Mouse (Mus musculus) cerebellum, adult 11-12 months (tissue): ENCODE results near the gene Macrod1.

ENCODE experiments used
- DNase-seq: peaks from one replicate; pipeline ENCODE4 v3.0.0; 2022

Macrod1 gene

DNA sequence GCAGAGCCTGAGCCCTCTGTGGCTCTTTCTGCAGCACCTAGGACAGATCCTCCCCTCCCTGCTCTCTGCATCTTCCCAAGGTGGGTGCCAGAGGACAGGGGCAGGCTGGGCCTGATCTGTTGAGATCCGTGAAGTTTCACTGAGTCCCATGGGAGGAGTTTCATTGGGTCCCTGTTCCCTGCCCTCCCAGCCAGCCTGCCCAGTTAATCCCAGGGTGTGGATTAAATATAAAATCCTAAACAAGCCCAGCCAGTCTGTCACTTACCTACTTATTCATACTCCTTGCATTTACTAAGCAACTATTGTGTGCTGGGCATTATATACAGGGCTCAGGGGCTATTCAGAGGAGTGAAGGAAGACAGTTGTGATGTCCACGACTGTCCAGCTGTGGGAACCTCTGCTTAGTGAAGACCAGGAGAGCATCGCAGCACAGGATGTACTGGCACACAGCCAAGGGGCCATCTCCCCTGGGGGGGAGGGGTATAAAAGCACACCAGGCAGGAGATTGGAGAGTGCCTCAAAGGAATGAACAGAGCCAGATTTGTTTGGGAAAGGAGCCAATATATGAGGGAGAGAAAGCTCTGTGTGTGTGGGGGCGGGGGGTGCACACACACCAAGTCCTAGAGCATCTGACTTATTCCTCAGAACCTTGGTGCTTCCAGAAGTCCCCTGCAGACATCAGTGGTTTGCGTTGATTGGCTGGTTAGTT lies 85.8 kb downstream of the Macrod1 start:
- DNase-seq: no peak

DNA sequence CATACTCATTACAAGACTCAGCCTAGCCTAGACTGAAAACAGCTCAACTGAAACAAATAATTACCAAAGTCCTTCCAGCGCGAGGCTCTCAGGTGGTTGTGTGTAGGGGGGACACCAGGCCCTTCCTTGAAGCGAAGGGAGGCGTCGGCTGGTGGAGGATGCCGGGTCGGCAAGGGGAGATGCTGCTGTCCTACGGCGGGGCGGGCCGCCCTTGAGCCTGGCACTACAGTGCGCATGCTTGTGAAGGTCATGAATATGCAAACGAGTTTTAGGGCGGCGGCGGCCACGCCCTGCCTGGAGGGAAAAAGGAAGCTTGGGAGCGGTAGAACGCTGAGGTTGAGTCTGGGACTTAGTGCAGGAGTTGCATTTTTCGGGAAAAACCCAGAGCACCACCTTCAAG lies 87.2 kb downstream of the Macrod1 start:
- no peak for DNase-seq

DNA sequence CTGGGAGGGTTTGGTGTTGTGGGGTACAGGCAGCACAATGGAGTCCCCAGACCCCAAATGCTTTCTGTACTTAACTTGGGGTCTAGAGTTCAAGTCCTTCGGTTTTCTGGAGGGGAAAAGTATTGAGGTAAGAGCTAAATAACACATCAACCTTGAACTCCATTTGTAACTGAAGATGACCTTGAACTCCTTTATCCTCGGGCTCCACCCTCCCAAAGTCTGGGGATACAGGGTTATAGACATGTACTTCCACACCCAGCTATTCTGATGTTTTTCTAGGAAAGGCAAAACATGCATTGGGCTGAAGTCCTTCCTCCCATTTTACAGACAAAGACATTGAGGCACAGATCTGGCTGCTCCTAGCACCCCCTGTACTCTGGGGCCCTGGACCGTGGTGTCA lies 87.8 kb downstream of the Macrod1 start:
- no peak for DNase-seq

DNA sequence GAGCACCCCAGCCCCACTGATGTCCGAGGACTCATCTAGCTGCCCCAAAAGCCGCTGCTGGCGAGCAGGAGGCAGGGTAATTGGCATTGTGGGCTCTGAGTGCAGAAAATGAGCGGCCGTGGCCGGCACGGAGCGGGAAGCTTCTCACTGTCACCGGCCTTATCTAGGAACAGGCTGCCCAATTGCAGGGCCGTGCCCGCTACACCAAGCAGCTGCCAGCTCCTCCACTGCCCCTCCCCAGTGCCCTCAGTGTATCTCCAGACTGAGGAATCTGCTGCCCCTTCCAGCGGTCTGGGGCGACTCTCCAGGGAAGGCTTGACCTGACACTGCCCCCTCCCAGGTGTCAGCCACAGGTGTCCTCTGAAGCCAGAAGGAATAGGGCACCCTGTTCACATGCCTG lies 89.8 kb downstream of the Macrod1 start:
- DNase-seq: no peak

DNA sequence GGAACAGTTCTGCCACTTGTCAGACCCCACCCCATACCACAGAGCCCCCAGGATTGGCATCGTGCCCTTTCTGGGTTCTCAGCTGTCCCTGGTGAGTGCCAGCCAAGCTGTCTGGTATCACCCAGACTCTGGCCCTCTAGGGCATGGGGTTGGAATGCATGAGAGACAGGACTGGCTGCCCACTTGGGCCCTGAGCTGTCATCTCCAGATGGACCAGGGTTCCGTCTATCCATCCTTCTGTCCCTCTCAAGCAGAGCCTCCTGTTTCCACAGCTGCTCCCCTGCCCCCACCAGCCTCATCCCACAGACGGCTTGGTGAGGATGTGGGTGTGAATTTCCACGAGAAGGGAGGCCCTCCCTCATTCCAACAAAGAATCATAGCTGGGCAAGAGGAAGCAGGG lies 91.5 kb downstream of the Macrod1 start:
- DNase-seq: no peak

DNA sequence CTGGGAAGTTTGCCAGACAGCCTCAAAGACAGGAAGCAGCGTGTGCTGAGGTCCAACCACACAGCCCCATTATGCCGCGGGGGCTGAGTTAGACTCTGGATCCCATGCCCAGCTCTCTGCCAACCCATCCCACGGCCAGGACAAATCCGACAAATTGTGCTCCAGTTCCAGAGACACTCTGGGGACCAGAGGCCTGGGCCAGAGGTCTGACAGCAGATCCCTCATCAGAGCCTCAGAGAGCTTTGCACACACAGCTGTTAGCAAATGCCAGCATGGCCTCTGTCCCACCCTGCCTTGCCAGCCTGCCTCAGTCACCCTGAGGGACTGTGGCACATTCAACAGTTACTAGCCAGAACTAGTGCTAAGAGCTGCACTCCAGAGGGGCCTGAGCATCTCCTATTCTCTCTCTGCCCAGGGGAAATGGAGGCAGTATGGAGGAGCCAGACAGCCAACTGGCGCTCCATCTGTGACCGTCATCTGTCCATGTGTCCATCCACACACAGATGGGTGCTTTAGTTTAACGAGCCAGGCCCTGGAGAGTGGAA lies 92.0 kb downstream of the Macrod1 start:
- no peak for DNase-seq

DNA sequence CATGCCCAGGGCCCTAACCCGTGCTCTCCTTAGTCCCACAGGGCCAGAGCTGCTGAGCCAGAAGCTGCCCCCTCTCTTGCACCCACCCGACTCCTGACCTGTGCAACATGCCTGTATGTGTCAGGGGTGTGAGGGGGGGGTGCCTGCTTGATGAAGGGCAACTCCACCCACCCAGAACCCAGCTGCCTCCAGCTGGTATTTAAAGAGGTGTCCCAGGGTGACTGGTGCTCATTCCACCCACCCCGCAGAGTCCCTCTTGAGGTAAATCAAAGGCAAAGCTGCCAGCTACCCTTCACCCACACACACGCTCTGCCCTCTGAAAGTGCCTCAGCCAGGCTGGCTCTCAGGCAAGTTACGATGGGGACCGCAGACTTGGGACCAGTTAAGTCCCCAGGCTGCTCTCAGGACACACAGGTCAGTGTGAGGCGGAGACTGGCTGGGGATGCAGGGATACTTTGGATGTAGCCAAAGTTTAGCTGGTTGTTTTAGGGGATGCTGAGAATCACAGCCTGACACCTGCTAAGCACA lies 92.6 kb downstream of the Macrod1 start:
- DNase-seq: no peak

DNA sequence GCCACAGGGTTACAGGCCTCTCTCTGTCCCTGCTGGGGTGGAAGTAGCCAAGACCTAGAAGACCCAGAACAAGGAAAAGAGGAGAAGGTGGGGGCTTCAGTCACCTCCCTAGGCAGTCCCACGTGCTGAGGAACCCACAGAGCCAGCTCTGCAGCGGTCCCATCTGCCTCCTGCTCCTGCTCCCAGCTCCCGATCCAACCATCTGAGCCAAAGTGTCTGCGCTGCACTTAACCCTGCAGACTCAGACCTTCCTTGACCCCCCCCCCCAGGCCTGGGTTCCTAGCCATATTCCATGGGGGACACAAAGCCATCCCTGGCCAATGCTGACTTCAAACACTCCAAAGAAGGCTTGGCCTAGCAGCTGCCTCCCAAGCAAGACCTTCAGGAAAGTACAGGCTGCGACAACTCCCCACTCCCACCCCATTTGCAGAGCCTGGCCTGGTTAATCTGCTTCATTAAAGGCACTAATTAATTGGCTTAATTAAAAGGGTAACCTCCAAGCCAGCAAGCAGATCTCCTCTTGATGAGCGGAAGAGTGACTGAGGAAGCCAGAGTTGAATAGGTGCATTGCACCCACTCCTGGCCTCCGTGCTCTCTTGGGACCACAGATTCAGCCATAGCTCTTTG lies 94.8 kb downstream of the Macrod1 start:
- no peak for DNase-seq

DNA sequence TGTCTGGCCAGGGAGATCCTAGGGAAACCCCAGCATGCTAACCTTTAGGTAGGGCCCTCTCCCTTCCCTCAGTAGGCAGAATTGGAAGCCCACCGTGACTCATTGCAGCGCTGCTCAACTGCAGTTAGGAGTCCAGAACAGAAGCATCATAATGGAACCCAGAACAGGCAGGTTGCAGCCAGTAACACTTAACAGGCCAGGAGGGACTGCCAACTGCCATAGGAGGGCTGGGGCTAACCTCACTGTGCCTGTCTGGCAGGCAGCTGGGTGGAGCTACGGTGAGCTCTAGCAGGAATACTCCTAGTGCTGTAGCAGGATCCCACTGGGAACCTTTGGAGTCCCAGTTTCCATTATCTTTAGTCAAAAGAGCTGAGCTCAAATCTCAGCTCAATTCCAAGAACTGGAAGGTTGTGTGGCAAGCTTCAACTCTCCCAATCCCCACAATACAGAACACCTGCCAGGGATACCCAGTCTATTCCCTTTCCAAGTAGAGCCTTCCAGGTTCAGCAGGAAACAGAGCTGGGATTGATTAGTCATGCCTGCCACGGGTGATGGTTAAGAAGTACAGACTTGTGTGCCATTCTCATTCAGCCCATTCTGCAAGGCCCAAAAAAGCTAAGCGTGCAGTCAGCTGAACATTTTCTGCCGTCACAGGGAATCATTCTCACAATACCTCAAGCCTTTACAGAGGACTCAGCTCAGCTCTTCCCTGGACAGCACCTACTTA lies 95.5 kb downstream of the Macrod1 start:
- DNase-seq: no peak

DNA sequence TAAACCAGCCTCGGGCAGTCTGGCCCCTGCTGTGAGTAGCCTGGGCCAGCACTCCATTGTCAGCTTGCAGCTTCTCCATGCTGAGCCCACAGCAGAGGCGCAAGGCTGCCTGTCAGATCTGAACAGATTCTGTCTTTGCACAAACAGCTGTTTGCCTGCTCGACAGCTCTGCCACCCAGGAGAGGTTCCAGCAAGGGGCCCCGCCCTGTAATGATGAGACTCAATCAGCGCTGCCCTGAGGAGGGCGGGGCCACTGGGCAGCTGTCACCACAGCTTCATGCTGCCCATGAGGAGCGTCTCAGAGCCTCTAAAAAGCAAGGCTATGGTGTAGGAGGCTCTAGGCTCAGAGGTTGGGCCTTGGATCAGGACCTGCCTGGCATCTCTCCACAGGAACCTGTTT lies 96.6 kb downstream of the Macrod1 start:
- DNase-seq: no peak

DNA sequence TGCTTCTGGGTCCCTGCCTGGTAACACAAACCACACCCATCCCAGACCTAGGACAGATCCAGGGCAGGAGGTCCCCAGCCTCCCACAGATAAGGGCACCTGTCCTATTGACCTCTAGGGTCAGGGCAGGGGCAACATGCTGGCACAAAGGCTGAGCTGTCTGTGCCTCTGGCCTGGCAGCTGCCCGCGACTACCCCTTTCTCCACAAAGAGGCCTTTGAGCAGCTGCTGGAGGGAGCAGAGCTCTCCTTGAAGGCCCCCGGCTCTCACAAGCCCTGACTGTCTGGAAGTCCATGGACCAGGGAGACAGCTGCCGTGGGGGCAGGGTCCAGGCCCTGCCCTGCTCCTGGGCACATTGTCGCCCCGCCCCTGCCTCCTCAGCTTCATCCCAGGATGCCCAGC lies 98.6 kb downstream of the Macrod1 start:
- no peak for DNase-seq

DNA sequence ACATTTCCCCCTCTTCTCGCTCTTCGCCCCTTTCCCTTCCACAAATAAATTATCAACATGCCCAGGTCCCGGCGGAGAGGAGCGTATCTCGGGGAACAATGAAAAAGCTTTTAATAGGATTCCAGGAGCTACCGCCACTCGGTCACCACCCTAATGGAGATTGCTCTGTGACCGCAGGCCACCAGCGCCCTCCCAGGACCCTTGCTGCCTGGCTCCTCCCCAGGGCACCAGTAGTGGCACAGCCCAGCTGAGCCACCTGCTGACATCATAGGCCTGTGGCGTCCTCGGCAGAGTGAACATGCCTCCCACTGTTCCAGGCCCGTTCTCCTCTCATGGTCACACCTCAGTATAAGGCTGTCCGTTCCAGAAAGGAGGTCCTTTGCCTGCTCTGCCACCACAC lies 101.1 kb downstream of the Macrod1 start:
- DNase-seq: no peak

DNA sequence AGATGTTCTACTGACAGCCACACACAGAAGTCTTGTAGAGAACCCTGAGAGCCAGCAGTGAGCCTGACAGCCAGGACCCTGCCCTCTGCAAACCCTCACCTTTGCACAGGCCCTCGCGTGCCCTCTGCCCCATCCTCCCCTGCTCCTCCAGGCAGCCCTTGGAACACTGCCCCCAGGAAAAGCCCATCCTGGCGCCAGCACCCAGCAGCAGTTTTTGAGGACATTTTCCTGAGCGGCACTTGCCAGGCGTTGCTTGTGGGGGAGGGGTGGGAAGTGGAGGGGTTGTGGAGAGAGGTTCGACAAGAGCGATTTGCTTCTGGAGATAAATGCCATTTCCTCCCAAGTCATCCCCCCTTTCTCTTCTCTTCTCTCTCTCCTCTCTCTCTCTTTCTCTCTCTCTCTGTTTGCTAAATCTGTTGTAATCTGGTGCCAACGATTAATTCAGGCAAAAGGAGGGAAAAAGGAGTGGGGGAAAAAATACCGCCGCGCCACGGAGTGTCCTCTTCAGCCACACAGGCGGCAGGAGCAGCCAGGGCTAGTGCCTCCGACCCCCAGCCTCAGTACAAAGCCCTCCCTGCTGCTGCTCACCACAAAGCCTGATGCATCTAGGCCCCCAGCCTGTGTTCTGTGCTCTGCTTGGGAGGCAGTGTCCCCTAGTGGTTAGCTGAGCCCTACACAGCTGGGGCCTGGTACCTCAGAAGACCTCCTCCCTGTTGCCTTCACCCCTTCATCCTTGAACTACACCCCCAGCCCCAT lies 103.7 kb downstream of the Macrod1 start:
- DNase-seq: no peak

DNA sequence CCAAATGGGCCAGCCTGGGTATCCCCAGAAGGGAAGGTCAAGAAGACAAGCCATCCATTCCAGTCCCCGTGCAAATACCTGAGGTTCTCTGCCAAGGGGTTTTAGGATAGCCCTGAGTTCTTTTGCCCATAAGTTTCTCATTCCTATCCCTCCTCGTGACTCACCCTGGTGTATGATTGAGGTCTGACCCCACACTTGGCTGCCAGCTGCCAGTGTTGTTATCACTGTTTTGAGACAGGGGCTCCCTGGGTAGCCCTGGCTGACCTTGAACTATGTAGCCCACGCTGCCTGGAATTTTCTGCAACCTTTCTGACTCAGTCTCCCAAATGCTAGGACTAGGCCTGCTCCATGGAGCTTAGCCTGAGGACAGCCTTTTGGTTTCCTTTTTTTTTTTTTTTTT lies 104.5 kb downstream of the Macrod1 start:
- no peak for DNase-seq

DNA sequence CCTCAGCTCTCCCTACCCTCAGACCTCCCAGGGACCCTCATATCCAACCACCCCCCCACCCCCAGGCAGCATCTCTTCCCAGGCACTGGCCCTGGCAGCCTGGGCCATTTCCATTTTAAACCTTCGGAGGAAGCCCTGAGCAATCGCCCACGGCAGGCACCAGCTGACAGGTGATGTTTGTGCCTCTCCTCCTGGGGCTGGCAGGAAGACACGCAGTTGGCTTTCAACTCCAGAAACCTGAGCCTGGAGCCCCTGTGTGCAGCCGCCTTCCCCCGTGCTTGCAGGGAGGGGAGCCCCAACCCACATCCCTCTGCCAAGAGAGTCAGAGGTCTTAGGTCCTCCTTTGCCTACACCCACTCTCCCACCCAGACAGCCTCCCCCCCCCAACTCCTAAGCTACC lies 107.6 kb downstream of the Macrod1 start:
- DNase-seq: peak; percentile 70

DNA sequence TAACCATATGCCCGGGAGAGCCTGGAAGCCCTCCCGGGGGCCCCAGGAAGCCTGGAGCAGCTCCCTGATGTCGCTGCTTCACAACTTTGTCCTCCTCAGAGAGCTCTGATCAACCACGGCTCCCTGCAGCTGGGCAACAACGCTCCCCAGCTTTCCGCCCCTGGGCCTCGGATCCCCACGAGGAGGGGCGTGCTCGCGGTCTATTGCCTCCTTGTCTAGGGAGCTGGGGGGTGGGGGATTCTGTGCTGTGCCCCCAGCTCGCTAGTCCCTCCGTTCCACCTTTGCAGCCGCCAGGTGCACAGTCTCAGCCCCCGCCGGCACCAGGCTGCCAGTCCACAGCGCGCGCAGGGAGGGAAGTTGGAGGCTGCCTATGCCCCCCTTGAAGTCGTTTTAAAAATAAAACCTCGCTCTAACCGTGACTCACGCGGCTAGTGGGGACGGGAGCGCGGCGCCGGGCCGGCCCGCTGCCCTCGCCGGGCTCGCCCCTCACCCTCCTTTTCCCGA lies 108.3 kb downstream of the Macrod1 start:
- DNase-seq: peak; percentile 63

DNA sequence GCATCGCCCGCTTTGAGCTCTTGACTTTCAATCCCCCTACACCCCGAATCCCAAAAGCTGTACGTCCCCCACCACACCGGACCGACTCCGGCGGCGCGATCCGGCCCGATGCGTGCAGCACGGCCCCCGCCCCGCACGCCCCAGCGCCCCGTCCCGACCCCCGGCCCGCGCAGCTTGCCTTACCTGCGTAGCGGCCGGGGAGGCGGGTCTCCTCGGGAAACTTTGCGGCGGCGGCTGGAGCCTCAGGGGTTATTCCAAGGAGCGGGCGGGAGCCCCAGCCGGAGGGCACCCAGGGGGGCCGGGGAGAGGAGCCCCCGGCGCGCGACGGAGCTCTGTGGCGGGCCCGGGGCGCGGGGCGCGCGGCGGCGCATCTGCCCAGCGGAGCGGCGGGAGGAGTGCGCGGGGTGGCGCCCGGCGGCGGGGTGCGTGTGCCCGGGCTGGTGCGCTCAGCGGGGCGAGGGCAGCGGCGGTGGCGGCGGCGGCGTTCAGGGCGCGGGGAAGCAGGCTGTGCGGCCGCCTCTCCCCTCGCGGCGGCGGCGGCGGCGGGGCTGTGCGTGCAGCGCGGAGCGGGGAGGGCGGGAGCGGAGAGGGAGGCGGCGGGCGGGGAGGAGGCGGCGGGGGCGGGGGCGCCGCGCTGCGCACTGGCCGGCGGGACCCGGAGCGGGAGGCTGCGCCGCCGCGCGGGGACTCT lies 109.0 kb downstream of the Macrod1 start:
- DNase-seq: peak; percentile 71

DNA sequence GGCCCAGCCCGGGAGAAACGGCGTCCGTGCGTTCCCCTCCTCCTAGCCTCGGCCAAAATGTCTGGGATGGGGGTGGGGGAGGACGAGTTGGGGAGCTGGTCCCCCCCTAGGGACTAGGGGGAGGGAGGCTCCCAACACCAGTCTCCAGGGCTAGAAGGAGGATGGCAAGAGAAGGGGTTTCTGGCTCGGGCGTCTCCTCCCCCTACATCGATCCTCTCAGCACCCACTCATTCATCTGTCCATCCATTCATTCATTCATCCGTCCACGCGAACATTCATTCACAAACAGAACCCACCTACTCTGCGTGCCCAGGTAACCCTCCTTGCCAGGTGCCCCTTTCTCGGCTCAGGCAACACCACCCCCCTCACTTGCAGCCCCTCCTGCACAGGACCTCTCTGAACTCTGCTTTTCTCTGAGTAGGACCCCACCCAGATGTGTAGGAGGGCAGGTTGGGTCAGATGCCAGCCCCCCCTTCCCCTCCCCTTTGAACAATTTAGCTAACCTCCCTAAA lies 109.6 kb downstream of the Macrod1 start:
- DNase-seq: no peak

DNA sequence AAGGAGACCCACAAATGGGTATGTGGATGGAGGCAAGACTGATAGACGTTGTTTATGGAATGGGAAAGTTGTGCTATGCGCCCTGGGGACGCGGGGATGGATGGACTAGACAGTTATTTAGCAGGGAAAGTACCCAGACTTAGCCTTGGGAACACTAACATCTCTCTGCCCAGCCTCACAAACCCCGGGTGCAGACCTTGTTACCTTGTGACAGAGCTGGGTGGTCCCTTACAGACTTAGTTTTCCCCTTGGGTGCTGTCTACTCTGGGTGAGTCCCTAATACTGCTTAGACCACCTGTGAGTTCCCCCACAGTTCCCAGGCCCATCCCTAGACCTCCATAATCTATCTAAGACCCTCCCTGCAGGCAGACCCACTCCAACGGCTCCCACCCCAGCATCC lies 110.2 kb downstream of the Macrod1 start:
- no peak for DNase-seq

DNA sequence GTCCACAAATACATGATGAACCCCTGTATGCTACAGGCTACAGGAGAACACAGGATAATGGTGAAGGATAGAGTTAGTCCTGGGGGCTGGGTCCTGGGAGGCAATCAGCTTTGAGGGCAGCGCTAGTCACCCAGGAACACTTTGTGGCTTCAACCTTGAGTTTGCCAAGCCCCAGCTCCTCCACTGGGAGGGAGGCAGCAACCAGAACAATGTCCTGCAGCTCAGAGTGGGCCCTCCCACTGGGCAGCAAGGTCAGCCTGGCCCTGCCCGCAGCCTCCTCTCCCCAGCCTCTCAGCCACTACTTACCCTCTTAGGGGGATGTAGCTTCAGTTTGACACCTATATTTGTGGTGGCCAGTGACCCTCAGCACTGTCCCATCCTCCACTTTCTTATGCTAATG lies 111.8 kb downstream of the Macrod1 start:
- no peak for DNase-seq

DNA sequence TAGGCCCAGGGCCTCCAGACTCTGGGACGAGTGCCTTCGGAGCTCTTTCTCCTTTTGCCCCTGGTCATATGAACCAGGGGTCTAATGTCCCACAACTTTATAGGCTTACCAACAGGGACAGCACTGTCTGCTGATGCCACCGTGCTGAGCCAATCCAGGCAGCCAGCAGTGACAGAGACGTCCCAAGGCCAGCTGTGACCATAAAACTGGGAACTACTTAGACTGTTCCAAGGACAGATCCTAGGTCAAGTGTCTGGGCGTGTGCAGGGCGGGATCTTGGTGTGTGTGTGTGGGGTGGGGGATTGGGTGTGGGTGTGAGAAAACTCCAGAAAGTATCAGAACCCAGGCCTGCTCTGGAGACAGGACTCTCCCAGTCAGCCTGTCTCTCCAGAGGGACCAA lies 114.3 kb downstream of the Macrod1 start:
- DNase-seq: no peak

DNA sequence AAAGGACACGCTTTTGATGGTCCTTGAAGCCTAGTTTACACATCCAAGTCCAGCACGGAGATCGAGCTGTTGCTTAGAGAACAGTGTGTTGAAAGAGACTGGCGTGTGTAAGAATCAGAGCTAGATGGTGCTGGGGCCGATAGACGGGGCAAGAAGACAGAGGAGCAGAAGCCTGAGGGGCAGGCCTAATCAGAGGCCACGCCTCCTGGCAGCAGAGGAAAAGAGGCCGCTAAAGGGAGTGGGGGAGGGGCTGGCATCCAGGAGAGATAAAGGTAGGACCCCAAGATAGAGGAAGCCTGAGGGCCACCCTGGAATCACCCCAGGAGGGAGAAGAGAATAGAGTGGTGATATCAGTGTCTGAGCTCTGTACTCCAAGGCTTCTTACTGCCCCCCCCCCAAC lies 114.8 kb downstream of the Macrod1 start:
- no peak for DNase-seq
